Mouse (Mus musculus): ENCODE data around the gene Pik3c2b.

DNA sequence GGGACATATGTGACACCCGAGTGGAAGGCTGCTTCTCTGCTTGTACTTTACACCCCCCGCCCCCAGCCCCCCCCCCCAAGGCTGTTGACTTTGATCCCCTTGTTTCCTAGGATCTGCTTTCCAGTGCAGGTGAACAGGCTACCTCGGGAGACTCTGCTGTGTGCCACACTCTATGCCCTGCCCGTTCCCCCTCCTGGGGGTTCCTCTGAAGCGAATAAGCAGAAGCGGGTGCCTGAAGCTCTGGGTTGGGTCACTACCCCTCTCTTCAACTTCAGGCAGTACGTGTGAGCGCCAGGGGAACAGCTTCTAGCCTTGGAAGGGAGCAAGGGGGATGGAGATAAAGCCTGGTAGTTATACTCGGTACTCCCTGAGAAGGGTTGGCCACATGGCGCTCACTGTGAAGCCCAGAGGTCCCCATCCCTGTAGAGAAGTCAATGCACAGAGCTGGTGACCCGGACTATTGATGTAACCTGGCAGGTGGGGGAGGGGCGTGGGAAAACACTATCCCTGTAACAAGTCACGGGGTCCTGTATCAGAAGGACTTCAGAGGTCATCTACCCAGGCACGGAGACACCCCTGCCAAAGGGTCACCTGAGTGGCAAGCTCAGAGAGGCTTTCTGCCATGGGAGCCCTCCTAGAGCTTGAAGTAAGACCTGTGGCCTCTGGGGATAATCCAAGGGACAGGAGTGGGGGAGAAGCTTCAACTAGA is 39.4 kb downstream of the Pik3c2b start:
- no peak for TF ChIP-seq POLR2A (IDR thresholded peaks at IDR 0.05; ENCODE audit: control insufficient read depth, low read depth, low read length)
- no peak for TF ChIP-seq CTCF (IDR thresholded peaks at IDR 0.05; ENCODE audit: control insufficient read depth, insufficient read depth, insufficient replicate concordance, low read depth, low read length)
